Mouse (Mus musculus) MEL (cell line): ENCODE data around the gene Klhl31. TPM values are rescaled to one million over a fixed set of nuclear protein-coding genes. Genes with fewer than 3 reads are reported as not detected.
A peak's percentile ranks its signal among the peaks of the same experiment; 100 is the strongest.

Experiments used
- DNase-seq: peaks from one replicate; pipeline ENCODE4 v3.0.0; 2011; ENCODE audit warnings: low read depth, low spot score
- H3K27ac ChIP-seq: 2 replicates; pipeline ENCODE4 v1.5.1; 2012; ENCODE audit warnings: low read depth, mild to moderate bottlenecking, control low read depth, low read length, moderate library complexity; ENCODE audit not compliant: control insufficient read depth
- H3K27me3 ChIP-seq, 2 experiments: fragments of 150-350 bp in 1 of 2; sonication (generic) in 1 of 2; 2 replicates each; pipeline ENCODE4 v1.6.1; 2012; ENCODE audit warnings: low read length in 2 of 2, mild to moderate bottlenecking in 2 of 2, improper control_type of control experiment in 1 of 2, moderate library complexity in 1 of 2; ENCODE audit not compliant: insufficient read depth in 2 of 2, control insufficient read depth in 1 of 2
- H3K36me3 ChIP-seq, 2 experiments: 2 replicates each; pipeline ENCODE4 v1.6.1; 2012 to 2014; ENCODE audit warnings: low read length in 2 of 2, improper control_type of control experiment in 1 of 2, inconsistent platforms in 1 of 2, mild to moderate bottlenecking in 1 of 2; ENCODE audit not compliant: insufficient read depth in 2 of 2, control insufficient read depth in 1 of 2
- H3K4me1 ChIP-seq, 2 experiments: fragments of 150-350 bp in 1 of 2; sonication (generic) in 1 of 2; 2 replicates each; pipeline ENCODE4 v1.6.1; 2012; ENCODE audit warnings: low read length in 2 of 2, improper control_type of control experiment in 1 of 2, mild to moderate bottlenecking in 1 of 2; ENCODE audit not compliant: insufficient read depth in 2 of 2, control insufficient read depth in 1 of 2
- H3K4me3 ChIP-seq, 2 experiments: fragments of 150-350 bp in 1 of 2; sonication (generic) in 1 of 2; 2 replicates each; pipeline ENCODE4 v1.5.1; 2012; ENCODE audit warnings: low read depth in 2 of 2, low read length in 2 of 2, mild to moderate bottlenecking in 2 of 2, moderate library complexity in 2 of 2, control low read depth in 1 of 2, improper control_type of control experiment in 1 of 2; ENCODE audit not compliant: control insufficient read depth in 1 of 2, insufficient read depth in 1 of 2
- H3K79me2 ChIP-seq: 2 replicates; pipeline ENCODE4 v1.6.1; 2012; ENCODE audit warnings: mild to moderate bottlenecking, low read length, moderate library complexity; ENCODE audit not compliant: control insufficient read depth, poor library complexity, insufficient read depth
- H3K9ac ChIP-seq: 2 replicates; pipeline ENCODE4 v1.6.1; 2012; ENCODE audit warnings: low read depth, mild to moderate bottlenecking, control low read depth, low read length, moderate library complexity; ENCODE audit not compliant: control insufficient read depth, poor library complexity, severe bottlenecking
- H3K9me3 ChIP-seq: fragments of 150-350 bp; sonication (generic); replicated peaks from 2 replicates; pipeline ENCODE4 v1.6.1; 2012; ENCODE audit warnings: mild to moderate bottlenecking, low read length, improper control_type of control experiment, moderate library complexity; ENCODE audit not compliant: insufficient read depth
- BHLHE40 ChIP-seq: IDR thresholded peaks from 2 replicates; pipeline ENCODE4 v1.6.1; 2012; ENCODE audit warnings: low read depth, mild to moderate bottlenecking, inconsistent platforms, low read length, improper control_type of control experiment, borderline replicate concordance
- CHD1 ChIP-seq: IDR thresholded peaks from 2 replicates; pipeline ENCODE4 v1.6.1; 2012; ENCODE audit warnings: low read depth, mild to moderate bottlenecking, inconsistent platforms, low read length, improper control_type of control experiment
- CTCF ChIP-seq, 3 experiments: IDR thresholded peaks in 2 of 3; conservative IDR thresholded peaks in 1 of 3; 2 replicates each; pipeline ENCODE4 v1.5.1; 2011 to 2012; ENCODE audit warnings: low read length in 3 of 3, low read depth in 2 of 3, mild to moderate bottlenecking in 2 of 3, improper control_type of control experiment in 1 of 3, inconsistent platforms in 1 of 3, mixed read lengths in 1 of 3, moderate library complexity in 1 of 3; ENCODE audit not compliant: control insufficient read depth in 1 of 3, insufficient read depth in 1 of 3, poor library complexity in 1 of 3, severe bottlenecking in 1 of 3
- ELF1 ChIP-seq: IDR thresholded peaks from 2 replicates; pipeline ENCODE4 v1.6.1; 2014; ENCODE audit warnings: low read depth, mild to moderate bottlenecking, inconsistent platforms, low read length, improper control_type of control experiment, moderate library complexity
- EP300 ChIP-seq, 2 experiments: IDR thresholded peaks; 2 replicates each; pipeline ENCODE4 v1.6.1; 2011; ENCODE audit warnings: improper control_type of control experiment in 2 of 2, low read length in 2 of 2, low read depth in 1 of 2, mild to moderate bottlenecking in 1 of 2
- GATA1 ChIP-seq: IDR thresholded peaks from 2 replicates; pipeline ENCODE4 v1.6.1; 2011; ENCODE audit warnings: low read depth, low read length, improper control_type of control experiment
- KAT2A ChIP-seq: conservative IDR thresholded peaks from 2 replicates; pipeline ENCODE4 v1.6.1; 2012; ENCODE audit warnings: low read depth, low read length, improper control_type of control experiment, inconsistent platforms
- MAX ChIP-seq: IDR thresholded peaks from 2 replicates; pipeline ENCODE4 v1.6.1; 2011; ENCODE audit warnings: low read length, improper control_type of control experiment
- MXI1 ChIP-seq: IDR thresholded peaks from 2 replicates; pipeline ENCODE4 v1.6.1; 2011; ENCODE audit warnings: mild to moderate bottlenecking, low read depth, low read length, improper control_type of control experiment
- MYB ChIP-seq: IDR thresholded peaks from 2 replicates; pipeline ENCODE4 v1.6.1; 2011; ENCODE audit warnings: mild to moderate bottlenecking, low read depth, low read length, improper control_type of control experiment
- NELFE ChIP-seq: IDR thresholded peaks from 2 replicates; pipeline ENCODE4 v1.6.1; 2011; ENCODE audit warnings: low read depth, low read length, improper control_type of control experiment
- POLR2A ChIP-seq, 2 experiments: IDR thresholded peaks; 2 replicates each; pipeline ENCODE4 v1.6.1; 2011 to 2012; ENCODE audit warnings: low read length in 2 of 2, mild to moderate bottlenecking in 2 of 2, control low read depth in 1 of 2, improper control_type of control experiment in 1 of 2, low read depth in 1 of 2, moderate library complexity in 1 of 2; ENCODE audit not compliant: control insufficient read depth in 1 of 2, insufficient read depth in 1 of 2, poor library complexity in 1 of 2
- POLR2AphosphoS5 ChIP-seq: IDR thresholded peaks from 2 replicates; pipeline ENCODE4 v1.6.1; 2012; ENCODE audit warnings: low read depth, borderline replicate concordance, mild to moderate bottlenecking, inconsistent platforms, low read length, moderate library complexity, mixed read lengths
- RAD21 ChIP-seq: IDR thresholded peaks from 2 replicates; pipeline ENCODE4 v1.6.1; 2011; ENCODE audit warnings: mild to moderate bottlenecking, low read depth, low read length, improper control_type of control experiment
- SIN3A ChIP-seq: IDR thresholded peaks from 2 replicates; pipeline ENCODE4 v1.6.1; 2012; ENCODE audit warnings: low read length, improper control_type of control experiment, inconsistent platforms
- SMC3 ChIP-seq: IDR thresholded peaks from 2 replicates; pipeline ENCODE4 v1.6.1; 2011; ENCODE audit warnings: low read depth, low read length, improper control_type of control experiment
- TCF12 ChIP-seq: IDR thresholded peaks from 2 replicates; pipeline ENCODE4 v1.6.1; 2014; ENCODE audit warnings: low read depth, mild to moderate bottlenecking, inconsistent platforms, low read length, improper control_type of control experiment, moderate library complexity
- USF1 ChIP-seq: IDR thresholded peaks from 2 replicates; pipeline ENCODE4 v1.6.1; 2014; ENCODE audit warnings: low read depth, mild to moderate bottlenecking, inconsistent platforms, low read length, improper control_type of control experiment, moderate library complexity
- ZC3H11A ChIP-seq: IDR thresholded peaks from 2 replicates; pipeline ENCODE4 v1.6.1; 2012; ENCODE audit warnings: low read depth, mild to moderate bottlenecking, inconsistent platforms, low read length, improper control_type of control experiment
- ZNF384 ChIP-seq: IDR thresholded peaks from 2 replicates; pipeline ENCODE4 v1.6.1; 2012; ENCODE audit warnings: low read depth, mild to moderate bottlenecking, inconsistent platforms, low read length, improper control_type of control experiment
- polyA plus RNA-seq, 2 experiments: library from polyadenylated mRNA; stranded (reverse) in 1 of 2; unstranded in 1 of 2; fragments of >175 nt in 1 of 2; fragments of >200 nt in 1 of 2; gene quantifications; 2 replicates each; pipeline versions ENCODE4 v1.2.1 to v1.2.4; 2012; ENCODE audit warnings: low replicate concordance in 2 of 2, low read depth in 1 of 2; ENCODE audit not compliant: insufficient read length in 2 of 2, insufficient read depth in 1 of 2, missing spikeins in 1 of 2
- total RNA-seq: library from RNA; depleted of rRNA; stranded (reverse); fragments of 300-350 nt; gene quantifications from 2 replicates; pipeline ENCODE4 v1.2.3, GENCODE M21; 2012

Klhl31 gene
- total and polyA plus RNA-seq, 3 experiments: not detected

GRCm38 (mm10) chr9:77607840-77608239 lies 28.5 kb upstream of the Klhl31 start:
- DNase-seq: peak; percentile 75
- Histone ChIP-seq H3K36me3 (no peaks in the 10 kb centered on the region), H3K4me3 (no peak overlapping the region), H3K9me3 (no peaks in the 10 kb centered on the region), H3K9ac (no peak overlapping the region), H3K27me3 (peaks cover 0 to 4% of the 10 kb centered on the region in 2 experiments), H3K4me1 (no peaks in the 10 kb centered on the region), H3K79me2 (no peaks in the 10 kb centered on the region), H3K27ac (no peak overlapping the region)
- no peak for TF ChIP-seq ELF1
- no peak for TF ChIP-seq MYB
- peak; percentile 72; the same call in 1 of the 2 replicates for TF ChIP-seq ZC3H11A
- no peak for TF ChIP-seq KAT2A
- no peak for TF ChIP-seq BHLHE40
- peak; percentile 92 for TF ChIP-seq RAD21
- no peak for TF ChIP-seq NELFE
- no peak for TF ChIP-seq ZNF384
- no peak for TF ChIP-seq MXI1
- peak; percentile 68 to 85 (median 84) for TF ChIP-seq CTCF (IDR thresholded peaks at IDR 0.05 in 2 of 3, conservative IDR thresholded peaks at IDR 0.05 in 1 of 3; ENCODE audit: control insufficient read depth in 1 of 3, insufficient read depth in 1 of 3, low read depth in 2 of 3, low read length in 3 of 3, poor library complexity in 1 of 3, severe bottlenecking in 1 of 3)
- TF ChIP-seq POLR2A (IDR thresholded peaks at IDR 0.05; ENCODE audit: control insufficient read depth in 1 of 2, insufficient read depth in 1 of 2, low read depth in 1 of 2, low read length in 2 of 2, poor library complexity in 1 of 2): no peak
- no peak for TF ChIP-seq TCF12
- peak; percentile 84 for TF ChIP-seq SMC3
- TF ChIP-seq CHD1: no peak
- no peak for TF ChIP-seq GATA1
- no peak for TF ChIP-seq EP300 (IDR thresholded peaks at IDR 0.05; ENCODE audit: low read depth in 1 of 2, low read length in 2 of 2)
- no peak for TF ChIP-seq POLR2AphosphoS5
- no peak for TF ChIP-seq MAX

GRCm38 (mm10) chr9:77610811-77611210 lies 25.5 kb upstream of the Klhl31 start:
- H3K27me3 ChIP-seq: peaks cover 0 to 2% of the 10 kb centered on the region in 2 experiments
- TF ChIP-seq SMC3: peak; percentile 58
- TF ChIP-seq CTCF (IDR thresholded peaks at IDR 0.05 in 2 of 3, conservative IDR thresholded peaks at IDR 0.05 in 1 of 3; ENCODE audit: control insufficient read depth in 1 of 3, insufficient read depth in 1 of 3, low read depth in 2 of 3, low read length in 3 of 3, poor library complexity in 1 of 3, severe bottlenecking in 1 of 3): peak; percentile 27 to 59 (median 54)
- TF ChIP-seq RAD21: peak; percentile 45
- no peak for TF ChIP-seq USF1
- peak; percentile 24; the same call in 1 of the 2 replicates for TF ChIP-seq ZC3H11A
- TF ChIP-seq SIN3A: no peak
- H3K79me2 ChIP-seq: no peaks in the 10 kb centered on the region
- H3K4me1 ChIP-seq: no peaks in the 10 kb centered on the region
- H3K9me3 ChIP-seq: no peaks in the 10 kb centered on the region
- no peak overlapping the region for H3K9ac ChIP-seq
- no peak overlapping the region for H3K4me3 ChIP-seq
- no peaks in the 10 kb centered on the region for H3K36me3 ChIP-seq
- no peak overlapping the region for H3K27ac ChIP-seq
- peak; percentile 29 for DNase-seq
